Mouse (Mus musculus): ENCODE results near the gene Phka1.

DNA sequence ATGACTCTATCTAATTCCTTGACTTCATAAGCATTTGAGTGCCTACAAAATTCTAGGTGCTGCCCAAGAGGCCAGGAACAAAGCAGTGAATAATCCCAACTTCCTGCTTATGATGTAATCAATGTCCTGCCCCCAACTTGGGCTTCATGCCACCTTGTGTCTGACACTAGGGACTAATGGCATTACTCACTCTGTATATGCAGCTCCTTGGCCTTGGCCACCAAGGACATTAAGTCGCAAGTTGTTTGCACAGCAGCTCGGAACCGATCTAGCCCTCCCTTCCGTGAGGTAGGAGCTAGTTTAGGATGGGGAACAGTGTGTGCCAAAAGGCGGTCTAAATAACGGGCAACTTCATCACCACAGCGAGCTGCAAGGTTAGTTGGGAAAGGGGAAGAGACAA is 87.1 kb downstream of the Phka1 start:
- no peak for TF ChIP-seq USF1 (IDR thresholded peaks at IDR 0.05; ENCODE audit: low read depth, low read length)
- TF ChIP-seq GABPA (IDR thresholded peaks at IDR 0.05; ENCODE audit: low read depth, low read length), result no peak
- TF ChIP-seq HCFC1 (IDR thresholded peaks at IDR 0.05; ENCODE audit: low read depth, low read length), result no peak
